Mouse (Mus musculus) midbrain, embryonic 15.5 days (tissue): ENCODE results near the gene Camkmt. TPM values are rescaled to one million over a fixed set of nuclear protein-coding genes. Genes with fewer than 3 reads are reported as not detected.

ENCODE experiments used
- ATAC-seq: fragments of 200-750 bp; cut with Nextera tagmentation; replicated peaks from 2 replicates; pipeline ENCODE4 v1.8.0; 2017; ENCODE audit warnings: moderate TSS enrichment
- H3K27ac ChIP-seq: fragments of 300-500 bp; sonication (generic); 2 replicates; pipeline ENCODE4 v1.5.1; 2015; ENCODE audit warnings: mild to moderate bottlenecking, inconsistent platforms
- H3K27me3 ChIP-seq: fragments of 300-500 bp; sonication (generic); replicated peaks from 2 replicates; pipeline ENCODE4 v1.6.1; 2015; ENCODE audit warnings: inconsistent platforms
- H3K36me3 ChIP-seq: fragments of 300-500 bp; sonication (generic); replicated peaks from 2 replicates; pipeline ENCODE4 v1.6.1; 2015; ENCODE audit warnings: inconsistent platforms
- H3K4me1 ChIP-seq: fragments of 300-500 bp; sonication (generic); 2 replicates; pipeline ENCODE4 v1.6.1; 2015; ENCODE audit warnings: inconsistent platforms
- H3K4me2 ChIP-seq: fragments of 300-500 bp; sonication (generic); 2 replicates; pipeline ENCODE4 v1.6.1; 2015; ENCODE audit warnings: inconsistent platforms, mild to moderate bottlenecking, moderate library complexity
- H3K4me3 ChIP-seq: fragments of 300-500 bp; sonication (generic); 2 replicates; pipeline ENCODE4 v1.5.1; 2015; ENCODE audit warnings: mild to moderate bottlenecking, inconsistent platforms
- H3K9ac ChIP-seq: fragments of 300-500 bp; sonication (generic); 2 replicates; pipeline ENCODE4 v1.6.1; 2015; ENCODE audit warnings: mild to moderate bottlenecking, inconsistent platforms
- H3K9me3 ChIP-seq: fragments of 300-500 bp; sonication (generic); 2 replicates; pipeline ENCODE4 v1.6.1; 2016; ENCODE audit warnings: inconsistent platforms
- WGBS: fragments of 180-500 bp; shearing (Covaris S2); methylation state at CpG from one replicate; pipeline ENCODE4 v1.1.7; 2015; ENCODE audit warnings: mixed read lengths; 5-methylcytosine and 5-hydroxymethylcytosine counted together
- polyA plus RNA-seq: library from polyadenylated mRNA; unstranded; fragments of >200 nt; fragmentation: Nextera tagmentation; extraction: Ambion mirVana; gene quantifications from 2 replicates; pipeline ENCODE4 v1.2.1, GENCODE M21; 2015

The Camkmt gene
- polyA plus RNA-seq, 1 experiment from 2014 or later, result 24.1 TPM

DNA sequence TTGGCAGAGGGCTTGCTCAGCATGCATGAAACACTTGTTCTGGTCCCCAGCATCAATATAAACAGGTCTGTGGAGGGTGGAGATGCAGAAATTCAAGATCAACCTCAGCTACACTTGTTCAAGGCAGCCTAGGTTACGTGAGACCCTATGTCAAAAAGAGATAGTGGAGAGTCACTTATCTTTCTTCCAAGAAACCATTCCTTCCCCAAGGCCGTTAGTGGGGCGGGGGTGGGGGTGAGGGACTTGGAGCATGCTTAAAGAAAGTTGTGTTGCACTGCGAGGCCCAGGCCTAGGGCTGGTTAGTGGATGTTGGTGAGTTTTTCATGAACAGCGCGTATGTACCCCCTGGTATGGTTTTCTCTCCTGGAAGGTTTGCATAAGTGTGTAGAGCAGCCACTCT lies 292.6 kb downstream of the Camkmt start:
- H3K27me3 ChIP-seq, result peaks cover 27% of the 10 kb centered on the region
- no peak overlapping the region for H3K4me2 ChIP-seq
- ATAC-seq, result no peak
- H3K36me3 ChIP-seq, result no peaks in the 10 kb centered on the region
- no peak overlapping the region for H3K27ac ChIP-seq
- H3K4me3 ChIP-seq, result no peak overlapping the region
- H3K4me1 ChIP-seq, result peaks cover 6% of the 10 kb centered on the region; the same call in 1 of the 2 replicates
- 83% methylated on average over 6 of the region's 6 CpGs for WGBS
- H3K9me3 ChIP-seq, result no peaks in the 10 kb centered on the region
- H3K9ac ChIP-seq, result no peak overlapping the region

DNA sequence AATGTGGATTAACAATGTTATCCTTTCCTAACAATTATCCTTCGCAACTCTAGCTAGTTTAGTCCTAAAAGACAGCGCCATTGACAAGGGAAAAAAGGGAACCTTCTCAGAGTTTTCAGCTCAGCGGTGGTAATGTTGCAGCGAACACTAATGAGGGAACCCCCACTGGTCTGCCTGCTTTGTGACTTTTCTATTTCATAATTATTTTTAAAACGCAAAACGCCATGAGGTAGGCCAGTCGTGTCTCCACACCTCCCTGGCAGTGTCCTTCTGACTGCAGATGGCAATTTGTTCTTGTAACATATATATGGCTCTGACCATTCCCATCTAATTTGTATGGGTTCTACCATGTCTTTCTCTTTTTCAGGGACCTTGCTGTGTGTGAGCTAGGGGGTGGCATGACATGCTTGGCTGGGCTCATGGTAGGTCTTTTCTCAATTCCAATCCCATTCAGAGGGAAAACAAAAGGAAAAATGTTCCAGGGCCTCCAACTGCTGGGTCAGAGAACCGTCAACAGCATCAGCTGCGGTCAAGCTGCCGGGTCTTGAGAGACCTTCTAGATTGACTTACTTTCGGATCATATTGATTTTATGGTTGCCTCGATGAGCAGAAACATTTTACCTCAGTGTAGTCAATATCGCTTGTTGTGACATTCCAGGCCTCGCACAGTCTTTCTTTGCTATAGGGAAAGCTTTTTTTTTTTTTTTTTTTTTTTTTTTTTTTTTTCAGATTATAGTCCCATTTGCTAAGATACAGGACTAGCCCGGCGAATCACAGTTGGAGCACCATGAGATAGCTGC lies 302.9 kb downstream of the Camkmt start:
- H3K27ac ChIP-seq, result peak overlapping the region; percentile 58; the same call in 1 of the 2 replicates
- 15% methylated on average over 16 of the region's 16 CpGs for WGBS
- peaks cover 7% of the 10 kb centered on the region; the same call in 1 of the 2 replicates for H3K27me3 ChIP-seq
- no peak overlapping the region for H3K9ac ChIP-seq
- peak overlapping the region; percentile 40 for H3K4me2 ChIP-seq
- no peaks in the 10 kb centered on the region for H3K9me3 ChIP-seq
- H3K4me3 ChIP-seq, result no peak overlapping the region
- H3K36me3 ChIP-seq, result no peaks in the 10 kb centered on the region
- no peak for ATAC-seq
- peaks cover 36% of the 10 kb centered on the region for H3K4me1 ChIP-seq

DNA sequence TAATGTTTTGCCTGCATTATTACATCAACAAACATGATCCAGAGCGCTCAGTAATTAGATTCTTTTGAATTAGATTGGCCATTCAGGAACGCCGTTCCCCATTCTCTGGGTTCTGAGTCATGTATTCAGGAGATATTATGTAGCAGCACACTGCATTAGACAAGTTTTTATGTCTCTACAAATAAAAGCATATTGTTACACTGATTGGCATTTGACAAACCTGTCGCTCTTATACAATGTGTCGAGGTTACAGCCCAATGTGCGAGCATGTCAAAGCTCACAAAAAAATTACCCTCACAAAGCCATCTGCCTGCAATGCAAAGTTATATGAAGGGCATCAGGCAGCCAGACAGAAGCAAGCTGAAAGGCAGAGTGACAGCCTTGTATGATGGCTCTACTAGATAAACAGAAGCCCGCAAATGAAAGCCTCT lies 303.6 kb downstream of the Camkmt start:
- H3K4me1 ChIP-seq, result peaks cover 36% of the 10 kb centered on the region
- H3K4me3 ChIP-seq, result no peak overlapping the region
- ATAC-seq, result peak; percentile 57; the same call in 1 of the 2 replicates
- no peak overlapping the region for H3K9ac ChIP-seq
- H3K4me2 ChIP-seq, result peak overlapping the region; percentile 40
- peaks cover 7% of the 10 kb centered on the region; the same call in 1 of the 2 replicates for H3K27me3 ChIP-seq
- peak overlapping the region; percentile 58; the same call in 1 of the 2 replicates for H3K27ac ChIP-seq
- H3K36me3 ChIP-seq, result no peaks in the 10 kb centered on the region
- H3K9me3 ChIP-seq, result no peaks in the 10 kb centered on the region
- WGBS, result 16% methylated on average over 7 of the region's 7 CpGs

DNA sequence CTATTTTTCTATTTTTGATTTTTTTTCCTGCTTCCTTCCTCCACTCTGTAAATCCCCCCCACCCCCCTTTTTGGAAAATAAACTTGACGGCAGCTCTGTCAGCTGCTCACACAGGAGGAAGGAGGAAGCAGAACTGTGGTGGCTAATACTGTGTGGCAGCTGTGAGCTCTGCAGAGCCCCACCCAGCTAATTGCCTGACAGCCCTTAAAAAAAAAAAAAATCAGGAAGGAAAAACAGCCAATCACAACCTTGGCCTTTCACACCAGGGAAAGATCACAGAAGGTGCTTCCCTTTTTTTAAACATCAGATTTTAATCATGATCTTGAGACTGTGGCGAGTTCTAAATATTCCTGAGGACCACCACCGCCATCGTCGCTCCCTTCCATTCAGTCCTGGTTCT lies 305.1 kb downstream of the Camkmt start:
- Histone ChIP-seq H3K27ac (no peak overlapping the region), H3K4me2 (no peak overlapping the region)
- 26% methylated on average over 5 of the region's 5 CpGs for WGBS

DNA sequence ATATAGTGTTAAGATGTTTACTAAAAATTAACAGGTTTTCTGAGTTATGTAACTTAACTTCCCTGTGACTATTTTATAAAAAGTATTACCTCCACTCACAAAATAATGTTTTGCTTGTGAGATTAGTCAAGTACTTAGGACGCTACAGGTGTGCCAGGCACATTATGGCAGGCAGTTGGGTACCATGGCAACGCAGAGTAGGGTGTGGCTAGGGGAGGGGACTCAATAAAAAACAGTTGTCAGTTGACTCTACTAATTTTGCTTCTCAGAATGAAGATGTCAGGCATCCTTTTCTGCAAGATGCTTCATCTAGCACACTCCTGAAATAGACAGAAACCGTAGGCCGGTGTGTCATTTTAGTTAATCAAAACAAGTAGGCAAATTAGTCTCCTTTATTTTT lies 310.4 kb downstream of the Camkmt start:
- H3K4me2 ChIP-seq, result no peak overlapping the region
- H3K9ac ChIP-seq, result no peak overlapping the region
- H3K4me1 ChIP-seq, result peaks cover 9% of the 10 kb centered on the region; the same call in 1 of the 2 replicates
- no peaks in the 10 kb centered on the region for H3K36me3 ChIP-seq
- H3K27me3 ChIP-seq, result peaks cover 9% of the 10 kb centered on the region; the same call in 1 of the 2 replicates
- ATAC-seq, result no peak
- no peak overlapping the region for H3K27ac ChIP-seq
- H3K9me3 ChIP-seq, result no peaks in the 10 kb centered on the region
- no peak overlapping the region for H3K4me3 ChIP-seq
- WGBS, result 76% methylated on average over 4 of the region's 4 CpGs

More for the DNA sequence above, 305.1 kb downstream of the Camkmt start:
- no peaks in the 10 kb centered on the region for H3K27me3 ChIP-seq
- H3K9ac ChIP-seq, result no peak overlapping the region
- no peaks in the 10 kb centered on the region for H3K36me3 ChIP-seq
- peaks cover 36% of the 10 kb centered on the region for H3K4me1 ChIP-seq
- H3K9me3 ChIP-seq, result no peaks in the 10 kb centered on the region
- H3K4me3 ChIP-seq, result no peak overlapping the region
- no peak for ATAC-seq

DNA sequence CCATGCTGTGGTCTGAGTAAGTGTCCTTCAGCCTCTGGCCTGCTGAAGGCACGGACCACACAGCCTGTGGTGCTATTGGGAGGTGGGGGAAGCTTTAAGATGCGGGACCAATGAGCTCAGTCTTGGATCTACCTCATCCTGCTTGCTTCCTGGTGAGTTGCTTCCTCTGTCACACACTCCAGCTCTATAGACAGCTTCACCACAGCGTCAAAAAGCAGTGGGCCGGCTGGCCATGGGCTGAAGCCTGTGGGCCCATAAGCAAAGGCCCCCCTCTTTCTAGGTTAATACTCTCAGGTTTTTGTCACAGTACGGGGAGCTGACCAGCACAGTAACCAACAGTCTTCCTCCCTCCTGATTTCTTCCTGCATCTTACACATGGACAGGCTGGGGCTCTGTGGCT lies 314.8 kb downstream of the Camkmt start:
- H3K27me3 ChIP-seq, result peaks cover 9% of the 10 kb centered on the region; the same call in 1 of the 2 replicates
- H3K36me3 ChIP-seq, result no peaks in the 10 kb centered on the region
- no peaks in the 10 kb centered on the region for H3K4me1 ChIP-seq
- no peak overlapping the region for H3K4me2 ChIP-seq
- no peak for ATAC-seq
- no peak overlapping the region for H3K4me3 ChIP-seq
- H3K9me3 ChIP-seq, result no peaks in the 10 kb centered on the region
- 68% methylated on average over 5 of the region's 5 CpGs for WGBS
- no peak overlapping the region for H3K27ac ChIP-seq
- no peak overlapping the region for H3K9ac ChIP-seq

DNA sequence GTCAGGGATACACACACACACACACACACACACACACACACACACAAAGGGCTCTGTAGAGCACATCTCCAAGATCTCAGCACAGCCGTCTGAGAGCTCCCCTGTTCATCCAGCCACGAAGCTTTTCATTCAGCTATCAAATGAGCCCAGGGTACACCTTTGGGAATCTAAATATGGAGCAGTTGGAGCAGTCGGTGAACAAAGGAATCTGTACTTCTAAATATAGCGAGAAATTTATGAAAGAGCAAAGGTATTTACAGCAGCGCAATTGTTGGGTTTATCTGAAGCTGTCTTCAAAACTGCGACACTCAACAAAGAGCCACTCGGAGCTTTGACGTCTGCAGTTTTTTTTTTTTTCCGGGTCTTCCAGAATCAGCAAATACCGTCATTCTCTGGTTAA lies 315.8 kb downstream of the Camkmt start:
- WGBS, result 75% methylated on average over 10 of the region's 10 CpGs
- no peak for ATAC-seq
- Histone ChIP-seq H3K27me3 (peaks cover 9% of the 10 kb centered on the region; the same call in 1 of the 2 replicates), H3K27ac (no peak overlapping the region), H3K36me3 (no peaks in the 10 kb centered on the region), H3K4me2 (no peak overlapping the region), H3K4me1 (no peaks in the 10 kb centered on the region), H3K9me3 (no peaks in the 10 kb centered on the region), H3K4me3 (no peak overlapping the region), H3K9ac (no peak overlapping the region)

DNA sequence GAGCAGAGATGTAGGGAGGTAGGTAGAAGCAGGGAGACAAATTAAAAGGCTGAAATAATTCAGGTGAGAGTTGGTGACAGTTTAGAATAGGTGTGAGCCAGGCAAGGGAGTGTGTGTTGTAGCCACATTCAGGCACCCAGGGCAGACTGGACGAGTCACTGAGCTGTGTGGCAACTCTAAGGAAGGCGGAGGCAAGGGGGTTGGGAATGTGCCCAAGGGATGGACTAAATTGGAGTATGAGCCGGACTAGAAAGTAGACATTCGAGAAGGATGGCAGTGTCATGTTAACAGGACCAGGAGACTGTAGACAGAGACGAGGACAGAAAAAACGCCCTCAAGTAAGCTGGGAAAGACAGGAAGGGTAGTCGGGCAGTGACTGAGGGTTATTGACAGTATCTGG lies 338.5 kb downstream of the Camkmt start:
- Histone ChIP-seq H3K4me1 (no peaks in the 10 kb centered on the region), H3K27ac (no peak overlapping the region), H3K9ac (no peak overlapping the region), H3K4me2 (no peak overlapping the region), H3K27me3 (no peaks in the 10 kb centered on the region), H3K36me3 (no peaks in the 10 kb centered on the region), H3K4me3 (no peak overlapping the region), H3K9me3 (no peaks in the 10 kb centered on the region)
- ATAC-seq, result no peak
- WGBS, result 89% methylated on average over 7 of the region's 7 CpGs

DNA sequence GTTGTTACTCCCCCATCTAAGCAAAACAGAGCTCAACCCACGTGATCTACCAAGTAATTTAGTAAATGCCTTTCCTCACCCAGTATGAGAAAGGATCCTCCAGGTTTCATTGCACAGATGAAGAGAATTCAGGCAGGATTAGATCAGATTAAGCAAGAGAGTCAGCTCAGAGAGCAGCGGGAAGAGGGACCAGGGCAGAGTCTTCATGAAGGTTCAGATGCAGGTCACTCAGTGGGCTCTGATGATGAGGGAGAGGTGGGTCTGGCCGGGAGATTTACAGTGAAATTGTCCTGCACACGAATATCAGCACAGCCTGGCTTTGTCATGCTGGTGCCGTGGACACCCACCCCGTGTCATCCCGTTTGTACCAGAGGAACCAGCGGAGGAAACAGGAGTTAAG lies 342.6 kb downstream of the Camkmt start:
- Histone ChIP-seq H3K36me3 (no peaks in the 10 kb centered on the region), H3K9me3 (no peaks in the 10 kb centered on the region), H3K4me2 (no peak overlapping the region), H3K27ac (no peak overlapping the region), H3K4me3 (no peak overlapping the region), H3K27me3 (peaks cover 14% of the 10 kb centered on the region), H3K9ac (no peak overlapping the region), H3K4me1 (no peaks in the 10 kb centered on the region)
- ATAC-seq, result no peak
- WGBS, result 40% methylated on average over 8 of the region's 8 CpGs

DNA sequence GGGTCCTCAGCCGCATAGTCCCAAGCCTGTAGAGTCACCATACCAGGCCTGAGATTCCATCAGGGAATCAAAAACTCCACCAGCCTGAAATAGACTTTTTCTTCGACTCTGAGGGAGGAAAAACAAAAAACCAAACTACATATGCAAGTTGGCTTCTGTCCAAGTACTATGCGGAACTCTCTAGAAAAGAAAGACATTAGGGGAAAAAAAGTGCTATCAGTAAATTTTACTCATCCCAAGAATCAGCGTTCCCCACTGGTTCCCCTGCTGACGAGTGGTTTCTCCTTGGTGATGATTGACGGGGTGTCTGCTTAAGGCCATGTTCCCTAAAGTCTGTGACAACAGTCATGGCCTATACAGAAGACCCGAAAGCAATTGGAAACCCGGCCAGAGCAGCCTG lies 352.7 kb downstream of the Camkmt start:
- no peaks in the 10 kb centered on the region for H3K4me1 ChIP-seq
- H3K9ac ChIP-seq, result no peak overlapping the region
- H3K27me3 ChIP-seq, result peaks cover 31% of the 10 kb centered on the region
- no peak for ATAC-seq
- H3K27ac ChIP-seq, result no peak overlapping the region
- H3K9me3 ChIP-seq, result no peaks in the 10 kb centered on the region
- no peaks in the 10 kb centered on the region for H3K36me3 ChIP-seq
- no peak overlapping the region for H3K4me3 ChIP-seq
- 90% methylated on average over 8 of the region's 8 CpGs for WGBS
- no peak overlapping the region for H3K4me2 ChIP-seq

DNA sequence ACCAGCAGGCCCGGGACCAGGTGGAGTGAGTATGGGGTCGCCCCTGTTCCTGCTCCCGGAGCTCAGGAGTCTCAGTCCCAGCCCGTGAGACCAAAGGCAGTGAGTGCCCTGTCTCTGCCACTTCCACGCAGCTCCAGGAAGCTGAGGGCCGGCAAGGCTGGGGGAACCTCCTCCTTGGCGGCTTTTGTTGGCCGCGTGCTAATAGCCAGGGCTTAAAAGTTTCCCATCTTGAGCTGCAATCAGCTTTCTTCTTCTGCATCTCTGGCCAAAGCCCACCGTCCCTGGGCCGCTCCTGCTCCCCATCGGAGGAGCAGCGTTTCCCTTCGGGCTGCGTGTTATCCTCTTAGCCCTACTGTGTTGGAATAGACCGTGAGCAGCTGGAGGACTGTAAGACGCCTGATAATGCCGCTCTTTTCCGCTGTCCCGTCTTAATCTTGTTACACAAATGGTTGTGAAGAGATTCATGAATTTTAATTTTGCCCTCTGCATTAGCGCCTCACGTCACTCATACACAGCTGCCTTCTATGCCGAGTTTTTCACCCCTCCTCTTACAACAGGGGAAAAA lies 364.1 kb downstream of the Camkmt start:
- peak overlapping the region; percentile 64 for H3K27ac ChIP-seq
- H3K9ac ChIP-seq, result no peak overlapping the region
- H3K27me3 ChIP-seq, result peaks cover 87% of the 10 kb centered on the region
- 2% methylated on average over 23 of the region's 23 CpGs for WGBS
- H3K4me1 ChIP-seq, result peaks cover 13% of the 10 kb centered on the region
- no peaks in the 10 kb centered on the region for H3K36me3 ChIP-seq
- H3K4me2 ChIP-seq, result peak overlapping the region; percentile 32
- no peaks in the 10 kb centered on the region for H3K9me3 ChIP-seq
- ATAC-seq, result peak; percentile 82
- no peak overlapping the region for H3K4me3 ChIP-seq

DNA sequence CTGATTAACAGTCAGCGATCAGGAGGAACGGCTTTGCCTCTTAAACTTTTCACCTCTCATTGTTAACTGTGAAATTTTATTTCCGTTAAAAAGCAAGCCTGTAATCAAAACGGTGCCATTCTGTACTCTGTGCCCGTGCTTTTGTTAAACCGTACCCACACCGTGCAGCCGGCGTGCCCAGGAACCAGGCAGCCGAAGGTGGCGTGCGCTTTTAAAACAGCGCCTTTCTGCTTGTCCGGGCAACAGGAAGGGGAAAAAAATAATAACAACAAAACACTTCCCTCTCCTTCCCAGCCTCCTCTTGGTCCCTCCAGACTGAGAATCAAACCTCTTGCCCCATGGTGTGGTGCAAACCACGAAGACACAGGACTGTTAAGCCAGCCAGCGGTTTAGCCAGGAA lies 364.7 kb downstream of the Camkmt start:
- peaks cover 13% of the 10 kb centered on the region for H3K4me1 ChIP-seq
- H3K27ac ChIP-seq, result no peak overlapping the region

More for the DNA sequence above, 364.7 kb downstream of the Camkmt start:
- 0 out of 2 replicates have a peak, but pooled peaks have one; percentile 38 for ATAC-seq
- no peak overlapping the region for H3K4me3 ChIP-seq
- WGBS, result under 1% methylated on average over 16 of the region's 16 CpGs
- no peak overlapping the region for H3K9ac ChIP-seq
- H3K9me3 ChIP-seq, result no peaks in the 10 kb centered on the region
- no peaks in the 10 kb centered on the region for H3K36me3 ChIP-seq
- H3K27me3 ChIP-seq, result peaks cover 88% of the 10 kb centered on the region
- H3K4me2 ChIP-seq, result peak overlapping the region; percentile 32; the same call in 1 of the 2 replicates
